ENCODE assay signal across 25 mouse cellular contexts in genomic region chr9:24982796-24983195, GRCm38 (mm10).
A peak's percentile ranks its signal among the peaks of the same experiment; 100 is the strongest.
DNase-seq lines count a peak whose midpoint lies in the region; ATAC-seq and TF ChIP-seq lines count a peak whose summit lies in the region.
"Had no signal": no experiment of that assay in that cellular context is flagged by ENCODE, and none has a peak within 500 bp of the region (broad histone marks: within the 10 kb centered on the region; RNA-seq: fewer than 3 reads in every experiment).

No protein-coding gene starts in this region.

- TF ChIP-seq POLR2A in kidney, adult 2 months (IDR thresholded peaks at IDR 0.05; ENCODE audit: low read depth, low read length), result no peak
- no peak for TF ChIP-seq POLR2A in ES-Bruce4 (IDR thresholded peaks at IDR 0.05; ENCODE audit: insufficient read depth, low read length)

- H3K4me2 ChIP-seq in lung, postnatal 0 days (replicated peaks; ENCODE audit: low read depth, low read length), result no peak overlapping the region
- H3K4me2 ChIP-seq in hindbrain, embryonic 12.5 days (replicated peaks), result no peak overlapping the region
- H3K4me2 ChIP-seq: embryonic facial prominence, embryonic 13.5 days; forebrain, embryonic 12.5 days; heart, embryonic 12.5 days; kidney, embryonic 15.5 days; limb, embryonic 13.5 days; neural tube, embryonic 13.5 days had no signal

- H3K4me1 ChIP-seq in kidney, adult 2 months (ENCODE audit: control insufficient read depth, insufficient read depth, low read length), result no peaks in the 10 kb centered on the region
- H3K4me1 ChIP-seq in lung, postnatal 0 days (ENCODE audit: insufficient read depth, low read depth, low read length), result no peaks in the 10 kb centered on the region
- no peaks in the 10 kb centered on the region for H3K4me1 ChIP-seq in ES-Bruce4 (ENCODE audit: control insufficient read depth, insufficient read depth, low read length)
- no peaks in the 10 kb centered on the region for H3K4me1 ChIP-seq in hindbrain, embryonic 12.5 days
- H3K4me1 ChIP-seq: embryonic facial prominence, embryonic 13.5 days; forebrain, embryonic 12.5 days; kidney, embryonic 15.5 days; limb, embryonic 13.5 days; midbrain, embryonic 10.5 days; neural tube, embryonic 13.5 days had no signal

- no peak for DNase-seq in kidney, adult 2 months
- DNase-seq in kidney, postnatal 25 days, result no peak
- no peak for DNase-seq in lung, postnatal 0 days (ENCODE audit: low spot score)
- no peak for DNase-seq in lung, postnatal 10 days
- DNase-seq in ZHBTc4 (ENCODE audit: low read depth, low spot score), result peak; percentile 33
- DNase-seq in yolk sac, embryonic 10.5 days (ENCODE audit: low spot score), result no peak
- DNase-seq: adrenal gland, postnatal 10 days; cerebellum, adult 2 months; cerebellum, postnatal 25 days; embryo, embryonic 11 days; heart, postnatal 10 days had no signal

- no peak for ATAC-seq in lung, postnatal 0 days
- no peak for ATAC-seq in hindbrain, embryonic 12.5 days (ENCODE audit: low FRiP score)
- ATAC-seq: inflammation-experienced regulatory T-cells, adult 6 months; midbrain, embryonic 16.5 days had no signal

- no peaks in the 10 kb centered on the region for H3K36me3 ChIP-seq in kidney, adult 2 months (ENCODE audit: control insufficient read depth, insufficient read depth, low read length)
- H3K36me3 ChIP-seq in lung, postnatal 0 days (ENCODE audit: insufficient read depth, low read length), result no peaks in the 10 kb centered on the region
- H3K36me3 ChIP-seq in ES-Bruce4 (ENCODE audit: control insufficient read depth, insufficient read depth, low read length, poor library complexity, severe bottlenecking), result no peaks in the 10 kb centered on the region
- no peaks in the 10 kb centered on the region for H3K36me3 ChIP-seq in hindbrain, embryonic 12.5 days
- H3K36me3 ChIP-seq: embryonic facial prominence, embryonic 13.5 days; forebrain, embryonic 12.5 days; heart, embryonic 12.5 days; kidney, embryonic 15.5 days; limb, embryonic 13.5 days; midbrain, embryonic 10.5 days; neural tube, embryonic 13.5 days had no signal

- H3K9me3 ChIP-seq in lung, postnatal 0 days (ENCODE audit: low read length), result no peaks in the 10 kb centered on the region
- H3K9me3 ChIP-seq in ES-Bruce4 (replicated peaks; ENCODE audit: control insufficient read depth, insufficient read depth, low read length, poor library complexity, severe bottlenecking), result no peaks in the 10 kb centered on the region
- no peaks in the 10 kb centered on the region for H3K9me3 ChIP-seq in hindbrain, embryonic 12.5 days (replicated peaks)
- H3K9me3 ChIP-seq: embryonic facial prominence, embryonic 13.5 days; forebrain, embryonic 12.5 days; kidney, embryonic 15.5 days; limb, embryonic 13.5 days; midbrain, embryonic 10.5 days; neural tube, embryonic 13.5 days had no signal

- TF ChIP-seq CTCF in kidney, adult 2 months (conservative IDR thresholded peaks at IDR 0.05; ENCODE audit: insufficient read depth, insufficient read length, low read depth, low read length), result peak; percentile 42; the same call in 1 of the 2 replicates
- peak; percentile 40 for TF ChIP-seq CTCF in lung, postnatal 0 days (IDR thresholded peaks at IDR 0.05)
- peak; percentile 35 for TF ChIP-seq CTCF in ES-Bruce4 (IDR thresholded peaks at IDR 0.05; ENCODE audit: low read depth, low read length)

- H3K9ac ChIP-seq in lung, postnatal 0 days (replicated peaks; ENCODE audit: low read depth), result no peak overlapping the region
- no peak overlapping the region for H3K9ac ChIP-seq in ES-Bruce4 (ENCODE audit: low read depth, poor library complexity, severe bottlenecking)
- H3K9ac ChIP-seq in hindbrain, embryonic 12.5 days, result no peak overlapping the region
- H3K9ac ChIP-seq: embryonic facial prominence, embryonic 13.5 days; forebrain, embryonic 12.5 days; heart, embryonic 12.5 days; kidney, embryonic 15.5 days; limb, embryonic 13.5 days; liver, embryonic 14.5 days; neural tube, embryonic 13.5 days had no signal

- no peak overlapping the region for H3K4me3 ChIP-seq in kidney, adult 2 months (ENCODE audit: insufficient read depth, low read depth, low read length)
- no peak overlapping the region for H3K4me3 ChIP-seq in lung, postnatal 0 days (ENCODE audit: low read depth, low read length)
- H3K4me3 ChIP-seq in ES-Bruce4 (ENCODE audit: low read depth, low read length), result no peak overlapping the region
- no peak overlapping the region for H3K4me3 ChIP-seq in hindbrain, embryonic 12.5 days
- H3K4me3 ChIP-seq: embryonic facial prominence, embryonic 13.5 days; erythroblast, embryonic 14.5 days; forebrain, embryonic 12.5 days; heart, embryonic 12.5 days; kidney, embryonic 15.5 days; limb, embryonic 13.5 days; midbrain, embryonic 10.5 days; myocyte; neural tube, embryonic 13.5 days had no signal

- no peak for TF ChIP-seq EP300 in lung, postnatal 0 days (IDR thresholded peaks at IDR 0.05)
- TF ChIP-seq EP300 in ES-Bruce4 (IDR thresholded peaks at IDR 0.05; ENCODE audit: insufficient read depth, low read depth, low read length), result no peak

- H3K27me3 ChIP-seq in kidney, adult 2 months (replicated peaks; ENCODE audit: control insufficient read depth, insufficient read depth, low read length), result no peaks in the 10 kb centered on the region
- H3K27me3 ChIP-seq in lung, postnatal 0 days (replicated peaks; ENCODE audit: insufficient read depth, low read length), result no peaks in the 10 kb centered on the region
- H3K27me3 ChIP-seq in ES-Bruce4 (ENCODE audit: control insufficient read depth, insufficient read depth, low read length, poor library complexity, severe bottlenecking), result no peaks in the 10 kb centered on the region
- H3K27me3 ChIP-seq in hindbrain, embryonic 12.5 days, result no peaks in the 10 kb centered on the region
- H3K27me3 ChIP-seq: embryonic facial prominence, embryonic 13.5 days; forebrain, embryonic 12.5 days; heart, embryonic 12.5 days; kidney, embryonic 15.5 days; limb, embryonic 13.5 days; neural tube, embryonic 13.5 days had no signal

- whole genome bisulfite sequencing in kidney, adult 2 months, result 65% methylated on average over 3 of the region's 3 CpGs
- WGBS in lung, postnatal 0 days, result 67% methylated on average over 3 of the region's 3 CpGs
- 67% methylated on average over 3 of the region's 3 CpGs for WGBS in hindbrain, embryonic 12.5 days

- no peak overlapping the region for H3K27ac ChIP-seq in kidney, adult 2 months (ENCODE audit: insufficient read depth, low read depth, low read length)
- H3K27ac ChIP-seq in lung, postnatal 0 days (ENCODE audit: low read length), result no peak overlapping the region
- no peak overlapping the region for H3K27ac ChIP-seq in ES-Bruce4 (ENCODE audit: insufficient read depth, low read length)
- no peak overlapping the region for H3K27ac ChIP-seq in hindbrain, embryonic 12.5 days
- H3K27ac ChIP-seq: embryonic facial prominence, embryonic 13.5 days; forebrain, embryonic 12.5 days; kidney, embryonic 15.5 days; limb, embryonic 13.5 days; liver, embryonic 14.5 days; midbrain, embryonic 10.5 days; neural tube, embryonic 13.5 days had no signal
